Mouse (Mus musculus) CH12.LX (cell line): Measurements from ENCODE around the gene Slc16a13. TPM values are rescaled to one million over a fixed set of nuclear protein-coding genes. Genes with fewer than 3 reads are reported as not detected.

Experiments used
- DNase-seq: peaks from one replicate; pipeline ENCODE4 v3.0.0-alpha.2; 2013; ENCODE audit errors: extremely low read depth
- H3K27ac ChIP-seq: 2 replicates; pipeline ENCODE4 v1.5.1; 2012; ENCODE audit warnings: low read depth, mild to moderate bottlenecking, control low read depth, moderate library complexity; ENCODE audit not compliant: insufficient read depth
- H3K27me3 ChIP-seq: replicated peaks from 2 replicates; pipeline ENCODE3; 2012; ENCODE audit warnings: inconsistent platforms
- H3K36me3 ChIP-seq, 2 experiments: replicated peaks in 1 of 2; 2 replicates each; pipeline versions ENCODE3 to v1.6.1; 2012; ENCODE audit warnings: inconsistent platforms in 1 of 2, low read length in 1 of 2, mild to moderate bottlenecking in 1 of 2, mixed read lengths in 1 of 2, moderate library complexity in 1 of 2; ENCODE audit not compliant: control insufficient read depth in 1 of 2, insufficient read depth in 1 of 2
- H3K4me1 ChIP-seq, 2 experiments: 2 replicates each; pipeline ENCODE4 v1.6.1; 2012; ENCODE audit warnings: inconsistent platforms in 1 of 2, moderate library complexity in 1 of 2; ENCODE audit not compliant: insufficient read depth in 2 of 2, control insufficient read depth in 1 of 2
- H3K4me2 ChIP-seq: 2 replicates; pipeline ENCODE4 v1.6.1; 2012; ENCODE audit warnings: low read depth, mild to moderate bottlenecking, control low read depth; ENCODE audit not compliant: poor library complexity, insufficient read depth, severe bottlenecking
- H3K4me3 ChIP-seq, 3 experiments: fragments of 150-350 bp in 1 of 3; sonication (generic) in 1 of 3; replicated peaks in 1 of 3; 2 replicates each; pipeline versions ENCODE3 to v1.5.1; 2011 to 2012; ENCODE audit warnings: low read depth in 2 of 3, low read length in 2 of 3, mild to moderate bottlenecking in 2 of 3, moderate library complexity in 2 of 3, control low read depth in 1 of 3, improper control_type of control experiment in 1 of 3, inconsistent platforms in 1 of 3, mixed read lengths in 1 of 3; ENCODE audit not compliant: poor library complexity in 1 of 3
- H3K79me2 ChIP-seq: replicated peaks from 2 replicates; pipeline ENCODE4 v1.6.1; 2012; ENCODE audit warnings: mild to moderate bottlenecking, moderate library complexity; ENCODE audit not compliant: control insufficient read depth, poor library complexity, insufficient read depth, severe bottlenecking; ENCODE audit errors: extremely low read depth
- H3K9ac ChIP-seq: 2 replicates; pipeline ENCODE4 v1.6.1; 2012; ENCODE audit warnings: low read depth, mild to moderate bottlenecking, control low read depth, moderate library complexity; ENCODE audit not compliant: insufficient read depth
- H3K9me3 ChIP-seq: replicated peaks from 2 replicates; pipeline ENCODE3; 2012; ENCODE audit warnings: low read length, inconsistent platforms, mixed read lengths
- BHLHE40 ChIP-seq: IDR thresholded peaks from 2 replicates; pipeline ENCODE4 v1.6.1; 2011; ENCODE audit warnings: mild to moderate bottlenecking, low read depth, low read length, improper control_type of control experiment
- CHD1 ChIP-seq: IDR thresholded peaks from 2 replicates; pipeline ENCODE4 v1.6.1; 2012; ENCODE audit warnings: low read depth, low read length, improper control_type of control experiment, inconsistent platforms
- CHD2 ChIP-seq: IDR thresholded peaks from 2 replicates; pipeline ENCODE4 v1.6.1; 2011; ENCODE audit warnings: low read length, improper control_type of control experiment
- CTCF ChIP-seq, 2 experiments: IDR thresholded peaks in 1 of 2; conservative IDR thresholded peaks in 1 of 2; 2 replicates each; pipeline ENCODE4 v1.5.1; 2011 to 2012; ENCODE audit warnings: low read depth in 2 of 2, low read length in 2 of 2, improper control_type of control experiment in 1 of 2, inconsistent platforms in 1 of 2, mild to moderate bottlenecking in 1 of 2, moderate library complexity in 1 of 2
- ETS1 ChIP-seq: conservative IDR thresholded peaks from 2 replicates; pipeline ENCODE4 v1.6.1; 2012; ENCODE audit warnings: low read depth, mild to moderate bottlenecking, inconsistent platforms, low read length, improper control_type of control experiment, moderate library complexity
- HCFC1 ChIP-seq: IDR thresholded peaks from 2 replicates; pipeline ENCODE4 v1.6.1; 2012; ENCODE audit warnings: low read depth, mild to moderate bottlenecking, inconsistent platforms, low read length, improper control_type of control experiment
- IRF4 ChIP-seq: IDR thresholded peaks from 2 replicates; pipeline ENCODE4 v1.6.1; 2014; ENCODE audit warnings: low read depth, mild to moderate bottlenecking, inconsistent platforms, low read length, improper control_type of control experiment
- JUN ChIP-seq: IDR thresholded peaks from 2 replicates; pipeline ENCODE4 v1.6.1; 2011; ENCODE audit warnings: low read depth, mild to moderate bottlenecking, low read length, improper control_type of control experiment, moderate library complexity; ENCODE audit not compliant: insufficient read depth
- KAT2A ChIP-seq: IDR thresholded peaks from 2 replicates; pipeline ENCODE4 v1.6.1; 2012; ENCODE audit warnings: low read length, improper control_type of control experiment, inconsistent platforms; ENCODE audit not compliant: insufficient replicate concordance
- MAFK ChIP-seq: IDR thresholded peaks from 2 replicates; pipeline ENCODE4 v1.6.1; 2011; ENCODE audit warnings: low read length, improper control_type of control experiment; ENCODE audit not compliant: insufficient replicate concordance
- MAX ChIP-seq: IDR thresholded peaks from 2 replicates; pipeline ENCODE4 v1.6.1; 2011; ENCODE audit warnings: low read length, improper control_type of control experiment
- MAZ ChIP-seq: IDR thresholded peaks from 2 replicates; pipeline ENCODE4 v1.6.1; 2012; ENCODE audit warnings: low read depth, mild to moderate bottlenecking, inconsistent platforms, low read length, improper control_type of control experiment, moderate library complexity
- MEF2A ChIP-seq: IDR thresholded peaks from 2 replicates; pipeline ENCODE4 v1.6.1; 2014; ENCODE audit warnings: low read depth, mild to moderate bottlenecking, inconsistent platforms, low read length, improper control_type of control experiment, borderline replicate concordance
- MXI1 ChIP-seq: IDR thresholded peaks from 2 replicates; pipeline ENCODE4 v1.6.1; 2011; ENCODE audit warnings: mild to moderate bottlenecking, low read depth, low read length, improper control_type of control experiment
- NRF1 ChIP-seq: IDR thresholded peaks from 2 replicates; pipeline ENCODE4 v1.6.1; 2014; ENCODE audit warnings: low read depth, mild to moderate bottlenecking, inconsistent platforms, low read length, improper control_type of control experiment, moderate library complexity
- PAX5 ChIP-seq: IDR thresholded peaks from 2 replicates; pipeline ENCODE4 v1.6.1; 2012; ENCODE audit warnings: low read length, inconsistent platforms, mixed read lengths
- RAD21 ChIP-seq: IDR thresholded peaks from 2 replicates; pipeline ENCODE4 v1.6.1; 2011; ENCODE audit warnings: low read depth, mild to moderate bottlenecking, low read length, improper control_type of control experiment, moderate library complexity
- UBTF ChIP-seq: IDR thresholded peaks from 2 replicates; pipeline ENCODE4 v1.6.1; 2012; ENCODE audit warnings: low read depth, mild to moderate bottlenecking, inconsistent platforms, low read length, improper control_type of control experiment, moderate library complexity
- ZC3H11A ChIP-seq: IDR thresholded peaks from 2 replicates; pipeline ENCODE4 v1.6.1; 2012; ENCODE audit warnings: low read depth, mild to moderate bottlenecking, inconsistent platforms, low read length, improper control_type of control experiment
- ZKSCAN1 ChIP-seq: IDR thresholded peaks from 2 replicates; pipeline ENCODE4 v1.6.1; 2012; ENCODE audit warnings: low read depth, inconsistent platforms, low read length, improper control_type of control experiment, borderline replicate concordance
- ZNF384 ChIP-seq: IDR thresholded peaks from 2 replicates; pipeline ENCODE4 v1.6.1; 2012; ENCODE audit warnings: low read depth, low read length, improper control_type of control experiment, inconsistent platforms
- dilution Hi-C: fragments of 300-500 bp; cut with MboI; formaldehyde crosslinking; loops from 2 replicates; pipeline ENCODE4 v1.14.3; 2020; ENCODE audit warnings: low sequenced_read_pairs; ENCODE audit not compliant: extremely low pct_unique_long_range_greater_than_20kb, extremely low pct_ligation_motif_present
- in situ Hi-C: fragments of 300-500 bp; cut with MboI; formaldehyde crosslinking; loops from 3 replicates; pipeline ENCODE4 v1.14.3; 2019; ENCODE audit warnings: low sequenced_read_pairs, low pct_ligation_motif_present, low pct_unique_long_range_greater_than_20kb, mixed read lengths
- polyA plus RNA-seq: library from polyadenylated mRNA; unstranded; fragments of >175 nt; gene quantifications from 2 replicates; pipeline ENCODE4 v1.2.1, GENCODE M21; 2012; ENCODE audit warnings: low read depth; ENCODE audit not compliant: insufficient read length
- total RNA-seq, 2 experiments: library from RNA; depleted of rRNA; stranded (reverse); fragments of 300-350 nt in 1 of 2; fragments of >200 nt in 1 of 2; gene quantifications; 2 replicates each; pipeline ENCODE4 v1.2.3; 2012 to 2014

Slc16a13 gene
- total and polyA plus RNA-seq, 3 experiments, result 8.4 to 19.0 (median 12.0) TPM

DNA sequence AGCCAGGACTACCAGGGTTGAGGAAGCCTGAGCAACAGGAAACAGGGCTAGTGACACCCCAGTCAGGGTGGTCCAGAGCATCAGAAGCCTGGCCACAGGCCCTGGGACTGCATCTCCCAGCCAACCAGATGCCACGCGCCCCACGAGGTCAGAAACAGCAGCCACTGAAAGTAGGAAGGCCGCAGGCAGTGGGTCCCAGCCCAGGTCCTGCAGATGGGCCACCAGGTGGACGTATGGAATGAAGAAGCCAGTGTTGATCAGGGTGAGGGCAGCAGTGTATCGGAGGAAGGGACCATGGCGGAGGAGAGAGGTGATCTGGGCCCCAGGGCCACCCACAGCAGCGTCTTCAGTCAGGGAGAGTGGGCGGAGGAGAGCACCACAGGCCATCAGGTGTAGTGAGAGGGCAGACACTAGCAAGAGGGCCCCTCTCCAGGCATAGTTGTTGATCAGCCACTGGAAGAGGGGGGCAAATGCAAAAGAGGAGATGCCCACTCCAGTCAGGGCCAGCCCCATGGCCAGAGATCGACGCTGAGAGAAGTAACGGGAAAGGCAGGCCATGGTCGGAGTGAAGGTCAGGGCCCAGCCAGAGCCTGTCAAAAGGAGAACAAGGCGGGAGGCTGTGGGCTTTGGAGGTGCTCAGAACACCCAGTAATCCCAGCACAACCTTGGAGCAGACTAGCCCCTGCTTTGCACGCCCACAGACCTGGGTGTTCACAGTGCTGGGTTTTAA, 2.0 kb downstream of the Slc16a13 start:
- DNase-seq, result no peak
- TF ChIP-seq CHD2 (no peak), ZC3H11A (no peak), BHLHE40 (no peak)
- peak overlapping the region in 1 of 3 experiments; percentile 10 for H3K4me3 ChIP-seq
- H3K4me2 ChIP-seq, result no peak overlapping the region
- H3K9me3 ChIP-seq, result no peaks in the 10 kb centered on the region
- no peak overlapping the region for H3K27ac ChIP-seq
- peaks cover 15 to 30% of the 10 kb centered on the region in 2 experiments; a peak in 3 of 4 replicates for H3K4me1 ChIP-seq
- H3K27me3 ChIP-seq, result no peaks in the 10 kb centered on the region
- H3K36me3 ChIP-seq, result peaks cover 5 to 56% of the 10 kb centered on the region in 2 experiments
- H3K9ac ChIP-seq, result no peak overlapping the region
- dilution Hi-C loops (no loop called here), in situ Hi-C loops (no loop called here)
- H3K79me2 ChIP-seq, result no peaks in the 10 kb centered on the region

DNA sequence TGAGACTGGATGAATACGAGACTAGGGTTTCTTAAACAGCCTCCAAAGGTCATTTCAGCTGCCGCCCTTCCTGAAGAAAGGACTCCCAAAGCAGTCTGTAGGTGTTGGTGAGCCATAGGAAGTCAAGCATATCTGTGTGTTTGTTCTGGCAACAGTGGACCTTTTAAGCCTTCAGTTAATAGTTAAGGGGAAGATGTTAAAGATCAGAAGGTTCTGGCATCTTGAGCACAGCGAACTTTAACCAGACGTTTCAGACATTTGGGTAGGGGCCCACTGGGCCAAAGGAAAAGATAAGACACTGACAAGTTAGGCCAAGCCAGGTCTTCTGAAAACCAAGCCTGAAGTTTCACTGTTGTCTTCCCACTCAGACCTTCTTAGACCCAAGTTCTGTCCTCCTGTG, 2.8 kb downstream of the Slc16a13 start:
- H3K27ac ChIP-seq, result no peak overlapping the region
- no peak overlapping the region for H3K4me2 ChIP-seq
- DNase-seq, result no peak
- peaks cover 5 to 49% of the 10 kb centered on the region in 2 experiments for H3K36me3 ChIP-seq
- H3K27me3 ChIP-seq, result no peaks in the 10 kb centered on the region
- no peak overlapping the region for H3K9ac ChIP-seq
- dilution Hi-C loops, result no loop called here
- H3K9me3 ChIP-seq, result no peaks in the 10 kb centered on the region
- TF ChIP-seq MAZ (no peak), KAT2A (no peak), ZC3H11A (no peak), ZKSCAN1 (no peak), CTCF (conservative IDR thresholded peaks at IDR 0.05 in 1 of 2, IDR thresholded peaks at IDR 0.05 in 1 of 2; ENCODE audit: low read depth in 2 of 2, low read length in 2 of 2) (no peak), MAX (no peak), PAX5 (no peak), HCFC1 (no peak), BHLHE40 (no peak), ZNF384 (no peak), NRF1 (no peak), MXI1 (no peak), RAD21 (no peak), CHD1 (no peak), ETS1 (no peak), MEF2A (no peak), IRF4 (no peak), UBTF (no peak), MAFK (no peak), JUN (no peak)
- TF ChIP-seq, all 38 proteins: peak for 0
- in situ Hi-C loops, result no loop called here
- Histone ChIP-seq H3K79me2 (no peaks in the 10 kb centered on the region), H3K4me1 (peaks cover 15 to 30% of the 10 kb centered on the region in 2 experiments; a peak in 3 of 4 replicates), H3K4me3 (no peak overlapping the region)
